Mouse (Mus musculus) c-Kit-positive CD71-negative TER-119-negative erythroid progenitor cells, embryonic 14.5 days (primary cell): Measurements from ENCODE around the gene Pemt.

Source experiments
- DNase-seq: peaks from one replicate; pipeline ENCODE4 v3.0.0-alpha.2; 2013; ENCODE audit warnings: low read depth

The Pemt gene

GRCm38 (mm10) chr11:60001231-60001980 is 44.9 kb downstream of the Pemt start:
- DNase-seq, result no peak

- DNase-seq, result no peak
These were observed 52.0 kb downstream of the Pemt start for GRCm38 (mm10) chr11:59994318-59994717.

GRCm38 (mm10) chr11:59991365-59991764 is 54.9 kb downstream of the Pemt start:
- DNase-seq, result no peak

GRCm38 (mm10) chr11:59989406-59989805 is 56.9 kb downstream of the Pemt start:
- DNase-seq, result no peak

DNA sequence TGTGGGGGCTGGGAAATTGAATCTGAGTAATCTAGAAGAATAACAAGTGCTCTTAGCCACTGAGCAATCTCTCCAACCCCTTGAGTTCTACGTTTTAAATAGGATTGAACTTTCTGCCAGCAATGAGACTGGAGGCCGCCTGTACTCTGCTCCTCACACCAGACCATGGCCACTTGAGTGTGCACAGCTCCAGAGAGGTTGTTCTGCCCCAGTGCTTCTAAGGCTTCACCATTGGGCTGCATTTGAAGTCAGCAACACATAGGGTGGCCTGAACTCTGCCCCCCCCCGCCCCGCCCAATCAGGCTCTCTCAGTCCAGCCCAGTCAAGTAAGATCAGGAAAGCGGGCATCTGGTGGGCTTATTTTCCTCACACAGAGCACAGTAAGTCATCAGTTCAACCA is 68.5 kb downstream of the Pemt start:
- no peak for DNase-seq

GRCm38 (mm10) chr11:59975241-59975640 is 71.0 kb downstream of the Pemt start:
- no peak for DNase-seq

DNA sequence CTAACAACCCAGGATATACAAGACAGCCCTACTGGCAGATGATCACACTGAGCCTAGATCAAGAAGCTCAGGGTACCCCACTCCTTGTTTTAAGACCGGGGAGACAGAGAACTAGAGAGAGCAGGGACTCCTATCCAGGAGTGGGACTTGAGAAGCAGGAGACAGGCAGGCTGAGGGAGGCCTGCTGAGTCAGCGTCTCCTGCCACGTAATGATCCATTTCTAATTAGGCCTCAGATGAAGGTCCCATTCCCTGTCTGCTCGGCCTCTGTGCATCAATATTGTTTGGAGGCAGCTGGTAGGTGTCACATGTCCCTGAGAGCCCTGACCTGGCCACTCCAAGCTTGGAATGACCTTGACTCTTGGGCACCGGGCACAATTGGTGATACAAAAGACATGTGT is 72.9 kb downstream of the Pemt start:
- no peak for DNase-seq

DNA sequence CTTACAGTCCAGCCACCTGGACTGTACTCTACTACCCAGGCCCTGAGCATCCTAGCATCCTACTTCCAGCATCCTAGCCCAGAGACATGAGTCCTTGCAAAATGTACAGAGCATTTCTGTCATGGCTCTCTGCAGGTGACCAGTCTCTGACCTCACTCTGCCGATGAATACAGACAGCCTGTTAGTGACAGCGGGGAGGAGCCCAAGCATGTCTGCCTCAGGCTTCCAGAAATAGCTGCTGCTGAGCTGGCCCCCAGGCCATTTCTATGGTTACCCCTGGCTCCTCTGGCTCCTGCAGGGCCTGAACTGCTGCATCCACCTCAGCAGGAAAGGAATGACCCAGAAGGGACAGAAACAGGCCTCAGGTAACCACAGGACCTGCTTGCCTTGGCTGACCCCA is 74.6 kb downstream of the Pemt start:
- no peak for DNase-seq

GRCm38 (mm10) chr11:59970780-59971179 is 75.5 kb downstream of the Pemt start:
- DNase-seq, result no peak

- DNase-seq, result no peak
These were observed 78.5 kb downstream of the Pemt start for GRCm38 (mm10) chr11:59967765-59968164.

DNA sequence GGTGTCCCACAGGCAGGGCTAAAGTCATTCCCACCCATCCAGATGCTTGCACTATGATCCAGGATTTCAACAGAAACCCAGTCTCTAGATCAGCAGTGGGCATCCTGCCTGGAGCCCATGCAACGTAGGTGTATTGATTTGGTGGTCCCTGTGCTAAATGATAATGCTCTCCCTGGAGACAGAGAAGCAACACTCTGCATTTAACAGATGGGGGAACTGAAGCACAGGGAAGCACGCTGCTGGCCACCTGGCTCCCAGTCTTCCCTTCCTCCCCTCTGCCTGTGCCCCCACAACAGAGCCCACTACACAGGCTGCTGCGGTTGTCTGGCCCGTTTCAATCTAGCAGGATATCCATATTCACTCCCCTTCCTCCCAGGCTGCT is 80.2 kb downstream of the Pemt start:
- no peak for DNase-seq

DNA sequence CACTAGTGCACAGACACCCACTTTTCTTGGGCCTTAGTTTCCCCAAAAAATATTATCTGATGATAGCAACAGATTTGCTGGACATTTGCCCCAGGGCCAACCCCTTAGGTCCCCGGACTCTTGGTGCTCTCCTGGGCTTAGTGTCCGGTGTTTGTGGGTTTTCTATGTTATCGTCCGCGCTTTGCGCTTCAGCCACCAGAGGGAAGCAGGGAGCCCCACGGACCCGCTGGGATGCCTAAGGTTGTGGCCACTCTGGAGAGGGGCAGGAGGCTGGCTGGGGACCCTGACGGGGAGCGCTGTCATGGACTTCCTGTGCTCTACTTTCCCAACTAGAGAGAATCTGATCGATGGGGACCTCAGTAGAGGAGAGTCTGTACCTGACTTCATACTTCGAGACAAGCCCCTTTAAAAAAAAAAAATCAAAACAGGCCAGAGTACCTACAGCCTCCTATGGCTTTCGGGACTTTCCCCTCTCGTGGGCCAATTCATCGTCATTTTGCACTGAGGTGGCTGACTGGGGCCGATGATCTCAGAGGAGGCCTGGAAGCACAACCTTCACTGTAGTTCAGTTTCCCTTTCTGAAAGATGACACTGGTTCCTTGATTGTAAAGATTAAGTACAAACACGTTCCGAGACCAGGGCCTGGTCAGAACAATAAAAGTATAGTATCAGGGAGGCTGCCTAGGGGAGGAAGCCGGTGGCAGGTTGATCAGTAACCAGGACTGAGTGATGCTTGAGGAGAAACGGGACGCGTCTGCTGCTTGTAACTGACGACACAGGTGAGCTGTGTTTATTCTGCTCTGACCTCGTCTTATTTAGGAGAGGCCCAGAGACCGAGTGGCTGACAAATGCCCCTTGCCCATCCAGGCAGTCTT is 80.8 kb downstream of the Pemt start:
- peak; percentile 53 for DNase-seq

GRCm38 (mm10) chr11:59964818-59965217 is 81.5 kb downstream of the Pemt start, which contains the start of gene Rasd1:
Gene Rasd1 (minus strand): TSS chr11:59964944.
- peak; percentile 77 for DNase-seq

DNA sequence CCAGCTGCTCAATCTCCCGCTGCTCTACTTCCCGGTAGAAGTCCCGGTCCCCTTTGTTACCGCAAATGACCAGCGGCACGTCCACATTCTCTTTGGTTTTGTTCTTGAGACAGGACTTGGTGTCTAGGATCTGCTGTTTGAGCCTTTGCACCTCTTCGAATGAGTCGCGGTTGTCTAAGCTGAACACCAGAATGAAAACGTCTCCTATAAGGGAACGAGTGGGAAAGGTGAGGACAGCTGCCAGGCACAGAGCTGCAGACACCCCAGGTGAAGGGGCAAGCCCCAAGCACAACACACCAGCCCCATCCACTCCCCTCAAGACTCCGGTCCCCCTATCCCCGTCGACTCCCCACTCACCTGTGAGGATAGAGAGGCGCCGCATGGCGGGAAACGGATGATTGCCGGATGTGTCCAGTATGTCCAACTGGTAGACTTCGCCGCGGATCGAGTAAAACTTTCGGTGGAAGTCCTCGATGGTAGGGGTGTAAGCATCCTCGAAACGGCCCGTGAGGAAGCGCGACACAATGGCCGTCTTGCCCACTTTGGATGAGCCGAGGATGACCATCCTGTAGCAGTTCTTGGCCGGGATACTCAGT is 82.0 kb downstream of the Pemt start:
- DNase-seq, result no peak

- DNase-seq, result no peak
These were observed 82.7 kb downstream of the Pemt start for GRCm38 (mm10) chr11:59963364-59964162.

- no peak for DNase-seq
These were observed 83.7 kb downstream of the Pemt start for GRCm38 (mm10) chr11:59962590-59962989.

DNA sequence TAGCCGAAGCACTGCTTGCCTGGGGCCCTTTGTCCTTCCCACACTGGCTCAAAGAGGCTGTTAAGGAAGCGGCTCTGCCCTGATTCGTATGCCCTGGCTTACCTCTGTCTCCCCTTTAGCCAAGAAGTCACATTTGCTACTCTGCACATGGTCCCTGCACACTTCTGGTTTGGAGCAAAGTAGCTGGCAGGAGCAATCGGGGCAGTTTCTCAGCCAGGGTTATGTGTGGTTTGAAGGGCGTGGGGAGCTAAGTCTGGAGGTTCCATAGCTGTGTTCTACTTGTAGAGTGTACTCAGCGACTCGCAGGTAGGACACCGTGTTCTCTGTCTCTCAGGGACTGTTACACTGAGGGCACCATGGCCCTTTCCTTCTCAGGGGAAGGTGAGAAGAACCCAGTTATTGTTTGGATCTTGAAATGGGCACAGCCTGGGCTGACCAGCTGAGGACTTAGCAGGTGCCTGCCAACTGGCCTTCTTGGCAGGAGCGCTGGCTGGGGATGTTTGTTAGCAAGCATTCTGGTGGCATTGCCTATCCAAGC is 84.9 kb downstream of the Pemt start:
- DNase-seq, result no peak

- DNase-seq, result no peak
These were observed 85.6 kb downstream of the Pemt start for GRCm38 (mm10) chr11:59960476-59961337.

DNA sequence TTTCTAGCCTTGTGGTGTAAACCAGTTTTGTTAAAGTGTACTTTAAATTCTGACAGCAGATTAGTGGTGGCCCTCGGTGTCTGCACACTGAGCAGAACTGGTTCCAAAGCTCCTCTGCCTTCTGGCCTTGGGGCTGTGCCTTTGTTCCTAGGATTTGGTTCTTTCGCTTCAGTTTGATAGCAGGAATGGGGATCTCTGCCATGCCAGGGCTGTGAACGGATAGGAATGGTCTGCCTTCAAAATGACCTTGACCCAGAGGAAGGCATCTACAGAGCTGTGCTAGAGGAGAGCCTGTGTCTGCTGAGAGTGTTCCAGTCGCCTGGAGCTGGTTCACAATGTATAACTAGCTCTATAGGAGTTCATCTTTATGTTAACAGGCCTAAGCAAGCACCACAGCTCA is 86.8 kb downstream of the Pemt start:
- no peak for DNase-seq

GRCm38 (mm10) chr11:59956749-59957148 is 89.5 kb downstream of the Pemt start:
- DNase-seq, result no peak

GRCm38 (mm10) chr11:59952892-59953291 is 93.4 kb downstream of the Pemt start:
- no peak for DNase-seq
